Mouse (Mus musculus): ENCODE data around the gene Il17a.
"Not testable (repeated sequence)": the region's sequence is repeated elsewhere in the genome, so short reads cannot be mapped to it uniquely, and the experiment has no call there.

Il17a gene

DNA sequence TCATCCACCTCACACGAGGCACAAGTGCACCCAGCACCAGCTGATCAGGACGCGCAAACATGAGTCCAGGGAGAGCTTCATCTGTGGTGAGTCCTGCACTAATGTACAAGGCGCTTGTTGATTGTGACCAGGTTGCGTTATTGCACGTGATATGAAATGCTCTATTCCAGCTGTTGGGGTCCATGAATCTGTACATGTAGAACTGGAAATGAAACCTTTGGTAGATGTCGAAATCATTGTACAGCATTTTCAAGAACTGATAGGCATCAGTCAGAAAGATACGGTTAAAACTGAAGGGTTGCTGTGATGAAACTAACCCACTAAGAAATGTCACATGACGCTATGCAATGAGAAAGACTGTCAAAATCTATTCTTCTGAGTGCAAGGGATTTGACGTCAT lies at the start of gene Il17a:
TSS of gene Il17a (plus strand) at position 3 of the 400 bp plus-strand sequence.
- DNase-seq: no peak

GRCm38 (mm10) chr1:20682849-20683248 lies 47.9 kb upstream of the Il17a start:
- no peak for DNase-seq

DNA sequence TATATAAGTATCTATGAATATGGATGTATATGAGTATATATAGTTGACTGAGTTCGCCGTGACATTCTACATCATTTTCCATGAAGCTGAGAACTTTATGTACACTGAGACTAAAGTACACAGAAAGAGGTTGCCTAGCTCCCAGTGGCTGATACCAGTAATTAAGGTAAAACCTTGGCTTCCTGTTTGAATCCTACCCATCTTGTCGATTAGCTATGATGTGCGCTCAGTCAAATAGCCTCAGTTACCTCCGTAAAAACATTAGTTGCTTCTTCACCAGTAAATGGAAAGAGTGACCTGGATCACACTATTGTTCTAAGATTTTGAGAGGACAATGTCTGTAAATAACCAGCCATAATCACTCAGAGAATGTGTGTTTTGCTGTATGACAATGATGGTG lies 47.3 kb upstream of the Il17a start:
- no peak for DNase-seq

DNA sequence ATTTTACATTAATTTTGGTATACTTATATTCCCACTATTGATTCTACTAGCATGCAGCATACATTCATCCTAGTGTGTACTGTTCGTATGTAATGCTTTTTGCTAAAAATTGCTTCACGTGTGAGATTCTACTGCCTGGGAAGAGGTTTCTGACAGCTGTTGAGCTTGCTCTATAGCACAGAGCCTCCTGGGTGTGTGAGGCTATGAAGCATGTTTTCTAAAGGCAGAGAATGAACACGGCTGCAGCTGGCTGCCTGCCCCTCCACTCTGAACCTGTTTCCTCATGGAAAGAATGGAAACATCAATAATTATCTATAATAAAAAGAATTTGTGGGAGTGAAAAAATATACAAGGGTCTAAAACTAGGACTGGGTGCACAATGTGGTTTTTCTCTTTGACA lies 46.9 kb upstream of the Il17a start:
- DNase-seq: no peak

DNA sequence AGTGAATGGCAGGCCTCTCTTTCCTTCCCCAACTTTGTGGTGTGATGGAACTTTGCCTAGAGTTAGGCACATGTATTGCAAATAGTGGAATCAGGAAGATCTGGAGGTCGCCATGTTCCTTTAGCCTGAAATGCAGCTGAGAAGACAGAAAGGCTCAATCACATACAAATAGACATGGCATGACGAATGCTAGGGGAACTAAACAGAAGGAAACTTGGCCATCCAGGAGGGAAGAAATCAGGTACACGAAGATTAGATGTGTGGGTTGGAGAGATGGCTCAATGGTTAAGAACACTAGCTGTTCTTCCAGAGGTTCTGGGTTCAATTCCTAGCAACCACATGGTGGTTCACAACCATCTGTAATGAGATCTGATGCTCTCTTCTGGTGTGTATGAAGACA lies 46.3 kb upstream of the Il17a start:
- no peak for DNase-seq

DNA sequence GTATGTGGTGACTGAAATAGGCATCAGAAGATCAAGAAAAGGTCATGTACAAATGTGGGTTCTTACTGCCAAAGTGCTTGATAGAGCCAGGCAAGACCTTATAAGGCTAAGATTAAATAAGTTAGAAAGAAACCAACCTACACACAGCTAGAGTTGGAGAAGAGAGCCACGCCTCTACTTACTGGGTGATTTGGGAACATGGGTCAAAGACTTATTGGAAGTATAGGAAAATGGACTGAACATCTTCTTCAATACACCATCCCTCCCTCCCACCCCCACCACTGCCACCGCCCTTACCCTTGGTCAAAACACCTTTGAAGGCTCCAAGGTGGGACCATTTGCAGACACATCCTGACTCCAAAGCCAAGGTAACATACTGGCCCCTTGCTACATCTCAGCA lies 45.3 kb upstream of the Il17a start:
- DNase-seq: no peak

DNA sequence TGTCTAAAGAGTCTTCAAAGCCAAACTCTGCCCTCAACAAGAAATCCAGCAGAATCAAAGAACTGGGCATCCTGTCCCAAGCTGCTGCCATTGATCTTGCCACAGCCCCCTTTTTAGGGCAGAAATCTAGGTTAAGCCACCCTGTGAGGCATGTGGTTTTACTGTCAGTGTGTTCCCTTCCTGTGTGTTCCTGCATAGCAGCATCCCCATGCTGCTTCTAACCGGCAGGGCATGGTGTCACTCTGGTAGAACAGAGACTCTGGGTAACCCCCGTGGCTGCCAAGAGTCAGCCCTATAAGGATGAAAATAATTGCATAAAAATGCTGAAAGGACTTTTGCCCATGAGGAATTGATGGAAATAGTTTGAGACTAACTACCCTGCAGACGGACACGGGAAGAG lies 44.8 kb upstream of the Il17a start:
- DNase-seq: no peak

DNA sequence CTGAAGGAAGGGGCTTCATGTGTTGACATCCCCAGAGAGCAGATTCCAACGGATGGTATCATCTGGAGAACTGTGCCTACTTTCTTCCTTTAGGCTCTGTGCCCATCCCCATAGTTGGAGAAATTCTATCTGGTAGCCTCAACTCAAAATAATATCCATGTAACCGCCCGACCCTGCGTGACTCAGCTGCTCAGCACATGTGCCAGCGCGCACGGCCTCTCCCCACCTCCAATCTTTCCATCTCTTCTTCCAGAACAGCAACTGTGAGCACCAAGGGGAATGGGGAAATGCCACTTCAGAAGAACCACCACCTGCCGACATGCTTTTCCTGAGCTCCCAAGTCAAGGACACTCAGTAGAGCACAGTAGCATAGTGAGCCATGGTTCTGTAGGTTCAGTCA lies 39.4 kb upstream of the Il17a start:
- no peak for DNase-seq

DNA sequence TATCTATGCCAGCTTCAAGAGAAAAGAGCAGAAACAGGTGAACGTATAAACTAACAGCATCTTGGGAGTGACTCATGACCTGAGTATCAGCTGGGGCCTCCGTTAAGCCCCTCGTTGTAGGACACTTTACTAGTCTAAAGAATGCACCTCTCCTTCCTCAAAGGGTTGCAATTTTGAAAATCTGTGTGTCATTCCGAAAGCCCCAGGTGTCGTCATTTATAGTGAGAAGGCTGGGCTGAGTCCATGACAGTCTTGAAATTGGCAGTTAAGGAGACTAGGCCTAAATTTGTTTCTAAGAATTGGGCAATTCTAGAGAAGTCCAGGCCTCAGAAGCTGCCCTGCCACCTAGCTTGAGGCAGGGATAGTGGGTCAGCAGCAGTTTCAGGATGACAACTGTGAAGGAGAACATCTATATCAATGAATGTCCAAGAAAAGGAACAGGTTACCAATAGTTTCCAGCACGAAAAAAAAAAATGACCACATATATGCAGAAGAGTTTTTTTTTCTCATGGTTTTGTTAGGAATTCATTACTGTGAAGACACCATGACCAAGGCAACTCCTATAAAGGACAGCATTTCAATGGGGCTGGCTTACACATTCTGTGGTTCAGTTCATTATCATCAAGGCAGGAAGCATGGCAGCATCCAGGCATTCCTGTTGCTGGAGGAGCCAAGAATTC lies 36.9 kb upstream of the Il17a start:
- DNase-seq: no peak

DNA sequence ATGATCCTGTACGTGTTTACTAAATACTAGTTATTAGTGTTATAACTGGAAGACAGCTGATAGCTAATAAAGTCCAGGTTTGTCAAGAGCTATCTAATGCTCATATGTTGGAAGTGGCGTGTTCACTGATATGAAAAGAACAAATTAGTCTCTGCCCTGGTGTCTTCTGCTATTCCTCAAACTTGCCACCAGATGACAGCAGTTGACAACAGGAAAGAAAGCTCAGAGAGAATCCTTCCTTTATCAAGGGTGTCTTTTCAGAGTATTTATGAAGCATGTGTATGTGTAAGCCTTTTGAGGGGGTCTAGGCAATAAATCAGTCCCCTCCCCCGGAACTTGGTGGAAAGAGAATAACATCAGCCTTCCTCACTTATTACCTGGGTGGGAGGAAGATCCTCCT lies 30.7 kb upstream of the Il17a start:
- DNase-seq: no peak

DNA sequence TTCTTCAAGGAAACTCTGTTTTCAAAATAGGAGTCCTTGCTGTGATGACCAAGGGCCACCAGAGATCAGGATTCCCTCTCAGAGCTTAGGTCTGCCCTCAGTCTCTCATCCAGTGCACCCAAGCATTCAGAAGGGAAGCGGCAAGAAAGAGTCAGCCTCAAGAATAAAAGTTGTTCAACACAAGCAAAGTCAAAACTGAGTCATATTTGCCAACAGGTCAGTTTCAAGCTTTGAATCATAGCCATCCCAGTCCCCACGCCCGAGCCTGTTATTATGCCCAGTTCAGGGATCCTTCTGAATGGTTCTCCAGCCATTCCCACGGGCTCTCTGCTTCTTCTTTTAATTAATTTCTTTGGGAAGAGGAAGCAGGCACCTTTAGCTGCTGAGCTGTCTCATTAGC lies 5.9 kb downstream of the Il17a start:
- DNase-seq: no peak

- no peak for DNase-seq
These were observed 7.8 kb downstream of the Il17a start for GRCm38 (mm10) chr1:20738483-20738882.

DNA sequence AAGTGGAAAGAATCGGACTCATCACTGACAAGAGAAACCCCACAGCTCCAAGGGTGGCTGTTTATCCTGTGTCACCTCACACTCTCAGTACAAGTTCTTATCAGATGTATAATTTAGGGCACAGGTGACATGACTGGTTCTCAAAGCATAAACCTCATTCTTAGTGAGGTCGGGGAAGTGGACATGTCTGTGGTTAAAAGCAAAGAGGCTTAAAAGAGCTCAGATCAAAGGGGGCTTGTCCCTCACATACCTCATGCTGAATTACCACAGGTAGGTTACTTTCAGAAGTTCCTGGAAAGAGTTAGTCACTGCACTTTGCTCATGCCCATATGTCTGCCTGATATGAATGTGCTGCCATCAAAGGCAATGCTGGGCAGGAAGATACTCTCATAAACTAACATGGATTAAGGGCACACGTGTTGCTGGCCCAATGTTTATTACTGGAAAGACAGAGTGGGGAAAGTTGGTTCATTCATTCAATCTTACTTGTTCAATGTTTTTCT lies 9.8 kb downstream of the Il17a start:
- DNase-seq: no peak

DNA sequence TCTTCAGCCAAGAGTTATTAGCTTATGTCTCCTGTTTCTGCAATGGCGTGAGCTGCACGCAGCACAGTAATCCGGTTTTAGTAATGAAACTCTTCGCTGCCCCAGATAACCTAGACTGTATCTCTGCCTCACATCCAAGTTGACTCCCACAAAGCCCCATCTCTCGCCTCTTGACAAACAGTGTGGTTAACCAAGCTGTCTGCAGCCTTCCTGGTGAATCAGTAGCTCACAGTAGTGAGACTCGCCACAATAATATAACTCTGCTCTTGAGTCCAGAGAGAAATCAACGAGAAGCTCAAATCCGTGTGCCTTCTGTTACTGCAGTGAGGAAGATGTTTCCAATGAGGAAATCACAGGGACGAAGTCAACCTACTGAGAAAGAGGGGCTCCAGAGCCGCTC lies 23.7 kb downstream of the Il17a start:
- no peak for DNase-seq

GRCm38 (mm10) chr1:20757586-20757985 lies 26.9 kb downstream of the Il17a start:
- no peak for DNase-seq

GRCm38 (mm10) chr1:20759799-20760198 lies 29.1 kb downstream of the Il17a start:
- no peak for DNase-seq

- no peak for DNase-seq
These were observed 29.6 kb downstream of the Il17a start for GRCm38 (mm10) chr1:20760331-20760730.

DNA sequence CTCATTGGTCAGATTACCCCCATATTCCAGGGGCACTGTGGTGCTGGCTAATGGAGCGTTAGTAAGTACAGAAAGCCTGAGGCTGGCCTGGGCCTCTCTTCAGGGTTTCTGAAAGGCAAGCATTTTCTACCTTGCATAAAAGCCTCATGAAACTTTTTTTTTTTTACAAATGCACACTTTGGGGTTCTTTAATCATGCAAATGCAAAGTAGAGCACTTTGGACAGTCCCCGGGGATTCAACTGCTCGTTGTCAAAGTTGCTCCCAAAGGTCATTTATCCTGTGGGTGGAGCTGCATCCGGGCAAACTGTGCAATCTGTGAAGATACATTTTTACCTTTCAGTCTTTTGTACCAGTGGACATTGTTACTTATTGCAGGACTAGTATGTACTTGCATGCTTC lies 30.7 kb downstream of the Il17a start:
- no peak for DNase-seq

GRCm38 (mm10) chr1:20766526-20766925 lies 35.8 kb downstream of the Il17a start:
- no peak for DNase-seq

DNA sequence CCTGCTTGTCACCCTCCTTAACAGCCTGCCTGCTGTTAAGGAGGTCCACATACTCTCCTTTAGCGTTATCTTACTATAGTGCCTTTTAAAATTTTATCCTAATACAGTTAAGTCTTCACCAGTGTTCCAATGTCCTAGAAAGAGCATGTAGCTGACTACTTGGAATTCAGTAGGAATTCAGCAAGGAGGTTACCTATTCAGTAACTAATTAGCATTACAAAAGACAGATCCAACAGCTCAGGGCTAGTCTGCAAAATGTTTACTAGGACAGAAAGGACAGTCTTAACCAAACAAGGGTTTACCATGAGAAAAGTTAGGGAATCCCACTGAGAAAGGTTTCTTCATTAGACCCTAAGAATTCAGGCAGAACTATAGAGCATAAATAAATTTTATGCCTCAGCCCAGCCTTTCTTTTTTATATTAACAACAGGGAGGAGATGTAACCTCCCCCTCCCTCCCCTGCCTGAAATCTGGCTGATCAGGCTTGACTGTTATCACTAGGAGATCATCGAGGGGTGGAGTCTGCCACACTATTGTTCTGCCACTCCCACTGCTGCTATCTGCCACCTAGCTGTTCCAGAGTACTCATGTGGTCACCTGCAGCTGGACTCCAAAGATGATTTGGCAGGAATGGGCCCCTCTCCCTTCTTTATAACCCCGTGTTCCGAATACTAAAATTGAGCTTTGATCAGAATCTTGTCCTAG lies 43.5 kb downstream of the Il17a start:
- DNase-seq: not testable (repeated sequence)

- no peak for DNase-seq
These were observed 47.7 kb downstream of the Il17a start for GRCm38 (mm10) chr1:20778366-20778765.
